Mouse (Mus musculus) midbrain, postnatal 0 days (tissue): ENCODE results near the gene Vasn. TPM values are rescaled to one million over a fixed set of nuclear protein-coding genes. Genes with fewer than 3 reads are reported as not detected.
A peak's percentile ranks its signal among the peaks of the same experiment; 100 is the strongest.

Experiments used
- ATAC-seq: fragments of 200-750 bp; cut with Nextera tagmentation; 2 replicates; pipeline ENCODE4 v1.8.0; 2017; ENCODE audit warnings: moderate number of reproducible peaks, mild to moderate bottlenecking, moderate TSS enrichment, moderate library complexity; ENCODE audit not compliant: low FRiP score
- DNase-seq: peaks from one replicate; pipeline ENCODE4 v3.0.0-alpha.2; 2015; ENCODE audit warnings: low spot score
- H3K27ac ChIP-seq: fragments of 300-500 bp; sonication (generic); 2 replicates; pipeline ENCODE4 v1.5.1; 2014; ENCODE audit warnings: low read depth, mild to moderate bottlenecking, low read length, mixed read lengths
- H3K27me3 ChIP-seq: fragments of 300-500 bp; sonication (generic); 2 replicates; pipeline ENCODE4 v1.6.1; 2014; ENCODE audit warnings: low read length, control low read depth, mixed read lengths; ENCODE audit not compliant: insufficient read depth
- H3K36me3 ChIP-seq: fragments of 300-500 bp; sonication (generic); 2 replicates; pipeline ENCODE4 v1.6.1; 2014; ENCODE audit warnings: low read length, control low read depth, mixed read lengths; ENCODE audit not compliant: insufficient read depth
- H3K4me1 ChIP-seq: fragments of 300-500 bp; sonication (generic); 2 replicates; pipeline ENCODE4 v1.6.1; 2014; ENCODE audit warnings: mild to moderate bottlenecking, control low read depth, antibody characterized with exemption, low read length, mixed read lengths; ENCODE audit not compliant: insufficient read depth
- H3K4me2 ChIP-seq: fragments of 300-500 bp; sonication (generic); 2 replicates; pipeline ENCODE4 v1.6.1; 2014; ENCODE audit warnings: low read depth, mild to moderate bottlenecking, low read length, mixed read lengths; ENCODE audit not compliant: poor library complexity, severe bottlenecking
- H3K4me3 ChIP-seq: fragments of 300-500 bp; sonication (generic); 2 replicates; pipeline ENCODE4 v1.5.1; 2014; ENCODE audit warnings: low read depth, mild to moderate bottlenecking, low read length, moderate library complexity
- H3K9ac ChIP-seq: fragments of 300-500 bp; sonication (generic); replicated peaks from 2 replicates; pipeline ENCODE4 v1.6.1; 2014; ENCODE audit warnings: mild to moderate bottlenecking, low read length, moderate library complexity, mixed read lengths; ENCODE audit not compliant: poor library complexity, severe bottlenecking
- H3K9me3 ChIP-seq: fragments of 300-500 bp; sonication (generic); 2 replicates; pipeline ENCODE4 v1.6.1; 2016; ENCODE audit warnings: low read length, control low read depth
- CTCF ChIP-seq: IDR thresholded peaks from 2 replicates; pipeline ENCODE4 v1.5.1; 2016; ENCODE audit warnings: antibody characterized with exemption, mild to moderate bottlenecking
- WGBS: fragments of 180-500 bp; shearing (Covaris S2); extraction: QIAGEN DNeasy Blood & Tissue Kit; methylation state at CpG from one replicate; pipeline ENCODE4 v1.1.7; 2014; 5-methylcytosine and 5-hydroxymethylcytosine counted together
- polyA plus RNA-seq: library from polyadenylated mRNA; unstranded; fragments of >200 nt; fragmentation: Nextera tagmentation; extraction: Ambion mirVana; gene quantifications from 2 replicates; pipeline ENCODE4 v1.2.1, GENCODE M21; 2015
- total RNA-seq: library from RNA; depleted of rRNA; stranded (reverse); fragments of >200 nt; gene quantifications from 2 replicates; pipeline ENCODE4 v1.2.3, GENCODE M21; 2014

Gene Vasn
- total and polyA plus RNA-seq, 2 experiments from 2014 or later, result 4.7 to 14.2 TPM

GRCm38 (mm10) chr16:4605514-4606131, 34.1 kb upstream of the Vasn start:
- H3K4me3 ChIP-seq, result no peak overlapping the region
- no peak for TF ChIP-seq CTCF
- H3K36me3 ChIP-seq, result peaks cover 11% of the 10 kb centered on the region; the same call in 1 of the 2 replicates
- WGBS, result 48% methylated on average over 13 of the region's 13 CpGs
- peaks cover 14% of the 10 kb centered on the region; the same call in 1 of the 2 replicates for H3K4me1 ChIP-seq
- H3K27me3 ChIP-seq, result no peaks in the 10 kb centered on the region
- H3K4me2 ChIP-seq, result no peak overlapping the region
- no peaks in the 10 kb centered on the region for H3K9me3 ChIP-seq
- no peak overlapping the region for H3K9ac ChIP-seq
- ATAC-seq (no peak), DNase-seq (no peak)
- H3K27ac ChIP-seq, result no peak overlapping the region

GRCm38 (mm10) chr16:4606431-4607084, 33.2 kb upstream of the Vasn start:
- Histone ChIP-seq H3K4me1 (peaks cover 14% of the 10 kb centered on the region; the same call in 1 of the 2 replicates), H3K27me3 (no peaks in the 10 kb centered on the region), H3K9ac (0 out of 2 replicates have a peak overlapping the region, but pooled peaks have one; percentile 24), H3K4me2 (no peak overlapping the region), H3K36me3 (peaks cover 19% of the 10 kb centered on the region), H3K27ac (0 out of 2 replicates have a peak overlapping the region, but pooled peaks have one; percentile 38), H3K9me3 (no peaks in the 10 kb centered on the region), H3K4me3 (no peak overlapping the region)
- TF ChIP-seq CTCF, result peak; percentile 66
- WGBS, result 42% methylated on average over 5 of the region's 5 CpGs
- ATAC-seq (no peak), DNase-seq (peak; percentile 72)

GRCm38 (mm10) chr16:4607818-4608531, 31.8 kb upstream of the Vasn start:
- peak; percentile 45; the same call in 1 of the 2 replicates for ATAC-seq
- Histone ChIP-seq H3K36me3 (peaks cover 27% of the 10 kb centered on the region), H3K4me2 (no peak overlapping the region), H3K27me3 (no peaks in the 10 kb centered on the region), H3K27ac (no peak overlapping the region), H3K9ac (no peak overlapping the region), H3K4me3 (no peak overlapping the region), H3K9me3 (no peaks in the 10 kb centered on the region), H3K4me1 (0 out of 2 replicates have a peak, but pooled peaks cover 10% of the 10 kb centered on the region)
- DNase-seq, result peak; percentile 88
- TF ChIP-seq CTCF, result peak; percentile 97
- 54% methylated on average over 9 of the region's 9 CpGs for WGBS

GRCm38 (mm10) chr16:4608532-4609059, 31.1 kb upstream of the Vasn start:
- no peak overlapping the region for H3K27ac ChIP-seq
- WGBS, result 84% methylated on average over 19 of the region's 19 CpGs

GRCm38 (mm10) chr16:4611193-4611592, 28.5 kb upstream of the Vasn start:
- DNase-seq, result no peak
- no peak for ATAC-seq

More at GRCm38 (mm10) chr16:4608532-4609059, 31.1 kb upstream of the Vasn start:
- H3K36me3 ChIP-seq, result peaks cover 33% of the 10 kb centered on the region
- TF ChIP-seq CTCF, result no peak
- ATAC-seq (no peak), DNase-seq (no peak)
- H3K9ac ChIP-seq, result no peak overlapping the region
- no peaks in the 10 kb centered on the region for H3K9me3 ChIP-seq
- no peak overlapping the region for H3K4me3 ChIP-seq
- no peak overlapping the region for H3K4me2 ChIP-seq
- H3K4me1 ChIP-seq, result 0 out of 2 replicates have a peak, but pooled peaks cover 10% of the 10 kb centered on the region
- H3K27me3 ChIP-seq, result no peaks in the 10 kb centered on the region

More at GRCm38 (mm10) chr16:4611193-4611592, 28.5 kb upstream of the Vasn start:
- Histone ChIP-seq H3K27me3 (no peaks in the 10 kb centered on the region), H3K4me1 (0 out of 2 replicates have a peak, but pooled peaks cover 7% of the 10 kb centered on the region), H3K4me3 (no peak overlapping the region), H3K9ac (no peak overlapping the region), H3K4me2 (no peak overlapping the region), H3K27ac (no peak overlapping the region), H3K36me3 (peaks cover 56% of the 10 kb centered on the region), H3K9me3 (no peaks in the 10 kb centered on the region)
- TF ChIP-seq CTCF, result no peak
- 99% methylated on average over 5 of the region's 5 CpGs for WGBS
